ENCODE assay signal across 18 mouse cellular contexts in genomic region chr6:87120661-87121060, GRCm38 (mm10). TPM values are rescaled to one million over a fixed set of nuclear protein-coding genes. Genes with fewer than 3 reads are reported as not detected.
DNase-seq lines count a peak whose midpoint lies in the region; ATAC-seq and TF ChIP-seq lines count a peak whose summit lies in the region.
"Had no signal": no experiment of that assay in that cellular context is flagged by ENCODE, and none has a peak within 500 bp of the region (broad histone marks: within the 10 kb centered on the region; RNA-seq: fewer than 3 reads in every experiment).

No protein-coding gene starts in this region.

- H3K4me2 ChIP-seq in forebrain, postnatal 0 days (ENCODE audit: low read depth), result no peak overlapping the region
- no peak overlapping the region for H3K4me2 ChIP-seq in lung, postnatal 0 days (replicated peaks; ENCODE audit: low read depth, low read length)
- H3K4me2 ChIP-seq: limb, embryonic 13.5 days; neural tube, embryonic 13.5 days had no signal

- TF ChIP-seq POLR2A in MEL (IDR thresholded peaks at IDR 0.05; ENCODE audit: control insufficient read depth in 1 of 2, insufficient read depth in 1 of 2, low read depth in 1 of 2, low read length in 2 of 2, poor library complexity in 1 of 2), result no peak

- ATAC-seq in forebrain, postnatal 0 days, result no peak
- no peak for ATAC-seq in lung, postnatal 0 days
- ATAC-seq in megakaryocyte progenitor cell, adult 5-6 weeks (replicated peaks; ENCODE audit: poor library complexity), result 0 out of 2 replicates have a peak, but pooled peaks have one; percentile 23
- ATAC-seq: inflammation-experienced regulatory T-cells, adult 6 months had no signal

- H3K36me3 ChIP-seq in forebrain, postnatal 0 days (ENCODE audit: insufficient read depth), result no peaks in the 10 kb centered on the region
- no peaks in the 10 kb centered on the region for H3K36me3 ChIP-seq in forebrain, embryonic 10.5 days (replicated peaks)
- no peaks in the 10 kb centered on the region for H3K36me3 ChIP-seq in lung, postnatal 0 days (ENCODE audit: insufficient read depth, low read length)
- no peaks in the 10 kb centered on the region for H3K36me3 ChIP-seq in MEL (ENCODE audit: control insufficient read depth in 1 of 2, insufficient read depth in 2 of 2, low read length in 2 of 2)
- H3K36me3 ChIP-seq: limb, embryonic 13.5 days; neural tube, embryonic 13.5 days had no signal

- H3K27me3 ChIP-seq in forebrain, postnatal 0 days (ENCODE audit: insufficient read depth, low read length), result no peaks in the 10 kb centered on the region
- H3K27me3 ChIP-seq in forebrain, embryonic 10.5 days (ENCODE audit: poor library complexity, severe bottlenecking), result no peaks in the 10 kb centered on the region
- H3K27me3 ChIP-seq in lung, postnatal 0 days (replicated peaks; ENCODE audit: insufficient read depth, low read length), result no peaks in the 10 kb centered on the region
- H3K27me3 ChIP-seq in MEL (ENCODE audit: control insufficient read depth in 1 of 2, insufficient read depth in 2 of 2, low read length in 2 of 2), result peaks cover 9 to 20% of the 10 kb centered on the region in 2 experiments
- H3K27me3 ChIP-seq: limb, embryonic 13.5 days; neural tube, embryonic 13.5 days had no signal

- no peak for DNase-seq in forebrain, postnatal 0 days
- no peak for DNase-seq in forebrain, embryonic 10.5 days (ENCODE audit: extremely low spot score, low spot score)
- no peak for DNase-seq in lung, postnatal 0 days (ENCODE audit: low spot score)
- DNase-seq in lung, adult 18-20 months, result no peak
- peak; percentile 31 for DNase-seq in MEL (ENCODE audit: low read depth, low spot score)
- no peak for DNase-seq in kidney, adult 9 months
- no peak for DNase-seq in urinary bladder, postnatal 10 days (ENCODE audit: low spot score)
- DNase-seq: adrenal gland, adult 8-10 months; cerebellum, postnatal 36 days; right cerebral cortex, postnatal 25 days had no signal

- no peak overlapping the region for H3K27ac ChIP-seq in forebrain, postnatal 0 days (ENCODE audit: low read depth, low read length)
- no peak overlapping the region for H3K27ac ChIP-seq in forebrain, embryonic 10.5 days
- no peak overlapping the region for H3K27ac ChIP-seq in lung, postnatal 0 days (ENCODE audit: low read length)
- H3K27ac ChIP-seq in MEL (ENCODE audit: control insufficient read depth, low read depth, low read length), result no peak overlapping the region
- H3K27ac ChIP-seq: limb, embryonic 13.5 days; neural tube, embryonic 13.5 days had no signal

- H3K9me3 ChIP-seq in forebrain, postnatal 0 days (ENCODE audit: low read length), result no peaks in the 10 kb centered on the region
- H3K9me3 ChIP-seq in forebrain, embryonic 10.5 days, result no peaks in the 10 kb centered on the region
- H3K9me3 ChIP-seq in lung, postnatal 0 days (ENCODE audit: low read length), result no peaks in the 10 kb centered on the region
- no peaks in the 10 kb centered on the region for H3K9me3 ChIP-seq in MEL (replicated peaks; ENCODE audit: insufficient read depth, low read length)
- H3K9me3 ChIP-seq: limb, embryonic 13.5 days; neural tube, embryonic 13.5 days had no signal

- peak; percentile 21; the same call in 1 of the 2 replicates for TF ChIP-seq CTCF in forebrain, postnatal 0 days (IDR thresholded peaks at IDR 0.05; ENCODE audit: low read depth)
- peak; percentile 50 for TF ChIP-seq CTCF in lung, postnatal 0 days (IDR thresholded peaks at IDR 0.05)
- peak; percentile 52 to 64 (median 61) for TF ChIP-seq CTCF in MEL (IDR thresholded peaks at IDR 0.05 in 2 of 3, conservative IDR thresholded peaks at IDR 0.05 in 1 of 3; ENCODE audit: control insufficient read depth in 1 of 3, insufficient read depth in 1 of 3, low read depth in 2 of 3, low read length in 3 of 3, poor library complexity in 1 of 3, severe bottlenecking in 1 of 3)

- WGBS in forebrain, postnatal 0 days, result 86% methylated on average over 6 of the region's 6 CpGs
- WGBS in forebrain, embryonic 10.5 days, result 89% methylated on average over 6 of the region's 6 CpGs
- WGBS in lung, postnatal 0 days, result 84% methylated on average over 6 of the region's 6 CpGs

- no peaks in the 10 kb centered on the region for H3K79me2 ChIP-seq in MEL (ENCODE audit: control insufficient read depth, insufficient read depth, low read length, poor library complexity)

- TF ChIP-seq EP300 in lung, postnatal 0 days (IDR thresholded peaks at IDR 0.05), result no peak
- no peak for TF ChIP-seq EP300 in MEL (IDR thresholded peaks at IDR 0.05; ENCODE audit: low read depth in 1 of 2, low read length in 2 of 2)

- no peak overlapping the region for H3K9ac ChIP-seq in forebrain, postnatal 0 days
- no peak overlapping the region for H3K9ac ChIP-seq in lung, postnatal 0 days (replicated peaks; ENCODE audit: low read depth)
- H3K9ac ChIP-seq in MEL (ENCODE audit: control insufficient read depth, low read depth, low read length, poor library complexity, severe bottlenecking), result no peak overlapping the region
- H3K9ac ChIP-seq: limb, embryonic 13.5 days; neural tube, embryonic 13.5 days had no signal

- H3K4me3 ChIP-seq in forebrain, postnatal 0 days (ENCODE audit: low read depth, low read length), result no peak overlapping the region
- H3K4me3 ChIP-seq in forebrain, embryonic 10.5 days, result no peak overlapping the region
- H3K4me3 ChIP-seq in lung, postnatal 0 days (ENCODE audit: low read depth, low read length), result no peak overlapping the region
- H3K4me3 ChIP-seq in MEL (ENCODE audit: control insufficient read depth in 1 of 2, insufficient read depth in 1 of 2, low read depth in 2 of 2, low read length in 2 of 2), result no peak overlapping the region
- H3K4me3 ChIP-seq: erythroblast, embryonic 14.5 days; limb, embryonic 13.5 days; megakaryocyte, embryonic 14.5 days; neural tube, embryonic 13.5 days had no signal

- TF ChIP-seq RAD21 in MEL (IDR thresholded peaks at IDR 0.05; ENCODE audit: low read depth, low read length), result peak; percentile 40

- H3K4me1 ChIP-seq in forebrain, postnatal 0 days (ENCODE audit: insufficient read depth), result no peaks in the 10 kb centered on the region
- no peaks in the 10 kb centered on the region for H3K4me1 ChIP-seq in forebrain, embryonic 10.5 days
- peaks cover 8% of the 10 kb centered on the region; the same call in 1 of the 2 replicates for H3K4me1 ChIP-seq in lung, postnatal 0 days (ENCODE audit: insufficient read depth, low read depth, low read length)
- no peaks in the 10 kb centered on the region for H3K4me1 ChIP-seq in MEL (ENCODE audit: control insufficient read depth in 1 of 2, insufficient read depth in 2 of 2, low read length in 2 of 2)
- H3K4me1 ChIP-seq: megakaryocyte, embryonic 14.5 days had no signal

TF ChIP-seq in MEL, 35 proteins besides CTCF, POLR2A, EP300 and RAD21:
- peak; percentile 21; the same call in 1 of the 2 replicates for TF ChIP-seq ZC3H11A (IDR thresholded peaks at IDR 0.05; ENCODE audit: low read depth, low read length)
- peak; percentile 35 for TF ChIP-seq SMC3 (IDR thresholded peaks at IDR 0.05; ENCODE audit: low read depth, low read length)
- TF ChIP-seq CHD1 (IDR thresholded peaks at IDR 0.05; ENCODE audit: low read depth, low read length), result no peak
- no peak for TF ChIP-seq POLR2AphosphoS5 (IDR thresholded peaks at IDR 0.05; ENCODE audit: borderline replicate concordance, low read depth, low read length)
- no peak for TF ChIP-seq ZMIZ1 (IDR thresholded peaks at IDR 0.05; ENCODE audit: low read depth, low read length)

RNA-seq across cellular contexts. Expression of gene D6Ertd527e, which starts 16.1 kb away (rescaled TPM):
- total RNA-seq in forebrain, postnatal 0 days (2014; rRNA removed), result not detected in 2 replicates
- polyA plus RNA-seq in forebrain, postnatal 0 days (2015; fragmentation: Nextera tagmentation; extraction: Ambion mirVana), result 0.07 and 0.10 TPM in 2 replicates
- polyA plus RNA-seq in forebrain, embryonic 10.5 days (2016; fragmentation: Nextera tagmentation; extraction: Ambion mirVana), result 0.09 and 0.19 TPM in 2 replicates
- polyA plus RNA-seq in lung, postnatal 0 days (2015; fragmentation: Nextera tagmentation; extraction: Ambion mirVana), result 0.30 and 0.33 TPM in 2 replicates
- total RNA-seq in MEL (2012; rRNA removed), result not detected in 2 replicates
- polyA plus RNA-seq in MEL (2012; ENCODE audit: insufficient read depth in 1 of 2, insufficient read length in 2 of 2, low read depth in 1 of 2, low replicate concordance in 2 of 2, missing spikeins in 1 of 2), result under 1 TPM in 1 of 2 experiments, not detected in 1; 0.06 TPM
- total RNA-seq in megakaryocyte progenitor cell, adult 5-6 weeks (2015), result 0.85 TPM in 1 of 2 replicates, not detected in the other
- 0.14 TPM in 1 of 2 replicates, not detected in the other for total RNA-seq in megakaryocyte progenitor cell, adult 5-6 weeks (2017)
- total RNA-seq: layer of hippocampus, adult 18-20 months had no signal
- polyA plus RNA-seq: C2C12; erythroblast, embryonic 14.5 days had no signal
